Mouse (Mus musculus): Measurements from ENCODE around the gene 9830107B12Rik.

The 9830107B12Rik gene

GRCm38 (mm10) chr17:48094820-48095680, 51.0 kb downstream of the 9830107B12Rik start:
- no peak for DNase-seq

- no peak for DNase-seq
These were observed 52.7 kb downstream of the 9830107B12Rik start for GRCm38 (mm10) chr17:48093286-48093817.

DNA sequence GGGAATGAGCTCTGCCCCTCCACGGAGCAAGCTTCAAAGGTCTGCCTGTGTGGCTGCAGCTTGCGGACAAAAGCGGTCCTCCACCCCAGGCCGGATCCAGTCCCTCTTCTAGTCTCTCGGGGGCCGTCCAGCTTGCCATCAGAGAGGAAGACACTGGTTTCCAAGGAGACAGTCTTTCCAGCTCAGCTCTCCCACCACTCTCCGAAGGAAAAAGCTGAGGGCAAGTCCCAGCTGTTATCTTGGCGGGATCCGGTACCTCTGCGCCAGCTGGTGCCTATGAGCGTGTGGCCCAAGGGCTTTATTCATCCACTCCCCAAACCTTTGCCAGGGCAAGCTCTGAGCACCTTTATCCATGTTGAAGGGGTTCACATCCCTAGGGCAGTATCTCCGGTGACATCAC, 55.8 kb downstream of the 9830107B12Rik start:
- no peak for DNase-seq

- DNase-seq, result no peak
These were observed 56.6 kb downstream of the 9830107B12Rik start for GRCm38 (mm10) chr17:48089446-48089845.

DNA sequence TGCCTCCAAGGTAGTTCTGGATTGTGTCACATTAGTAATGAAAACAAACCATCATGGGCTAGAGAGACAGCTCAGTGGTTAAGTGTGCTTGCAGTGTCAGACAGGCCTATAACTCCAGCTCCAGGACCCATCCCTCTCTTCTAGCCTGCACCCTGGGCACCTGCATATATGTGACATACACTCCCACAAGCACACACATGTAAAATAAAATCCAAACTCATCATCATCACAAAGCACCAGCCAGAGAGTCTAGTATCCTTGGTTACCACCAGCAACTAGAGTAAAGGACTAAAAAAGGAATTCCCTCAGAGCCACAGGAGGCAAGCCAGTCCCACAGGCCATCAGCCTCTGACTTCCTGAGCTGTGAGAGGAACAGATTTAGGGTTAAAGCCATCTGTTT, 57.0 kb downstream of the 9830107B12Rik start, which contains the start of gene 1700067P10Rik:
Gene 1700067P10Rik (plus strand): TSS at position 301 of the 400 bp plus-strand sequence.
- DNase-seq, result no peak

DNA sequence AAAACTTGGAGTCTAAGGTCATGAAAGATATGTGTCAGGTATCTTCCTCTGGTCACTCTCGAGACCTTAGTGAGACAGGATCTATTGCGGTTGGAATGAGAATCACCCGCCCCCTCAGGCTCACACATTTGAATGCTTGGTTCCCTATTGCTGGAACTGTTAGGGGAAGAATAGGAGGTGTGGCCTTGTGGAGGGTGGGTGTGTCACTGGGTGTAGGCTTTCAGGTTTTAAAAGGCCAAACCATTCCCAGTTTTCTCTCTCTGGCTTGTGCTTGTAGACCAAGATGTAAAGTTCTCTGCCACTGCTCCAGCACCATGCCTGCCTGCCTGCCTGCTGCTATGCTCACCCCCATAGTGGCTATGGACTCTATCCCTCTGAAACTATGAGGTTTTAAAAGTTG, 65.4 kb downstream of the 9830107B12Rik start:
- DNase-seq, result no peak
